Mouse (Mus musculus) hindbrain, embryonic 13.5 days (tissue): ENCODE data around the gene Tmem8. TPM values are rescaled to one million over a fixed set of nuclear protein-coding genes. Genes with fewer than 3 reads are reported as not detected.

Experiments used
- ATAC-seq: fragments of 200-750 bp; cut with Nextera tagmentation; 2 replicates; pipeline ENCODE4 v1.8.0; 2017; ENCODE audit warnings: moderate TSS enrichment; ENCODE audit not compliant: low FRiP score
- H3K27ac ChIP-seq: fragments of 300-500 bp; sonication (generic); 2 replicates; pipeline ENCODE4 v1.5.1; 2015; ENCODE audit warnings: inconsistent platforms, mild to moderate bottlenecking, moderate library complexity
- H3K27me3 ChIP-seq: fragments of 300-500 bp; sonication (generic); 2 replicates; pipeline ENCODE4 v1.6.1; 2015; ENCODE audit warnings: mild to moderate bottlenecking, inconsistent platforms
- H3K36me3 ChIP-seq: fragments of 300-500 bp; sonication (generic); 2 replicates; pipeline ENCODE4 v1.6.1; 2015; ENCODE audit warnings: mild to moderate bottlenecking, inconsistent platforms
- H3K4me1 ChIP-seq: fragments of 300-500 bp; sonication (generic); replicated peaks from 2 replicates; pipeline ENCODE4 v1.6.1; 2015; ENCODE audit warnings: inconsistent platforms
- H3K4me2 ChIP-seq: fragments of 300-500 bp; sonication (generic); 2 replicates; pipeline ENCODE4 v1.6.1; 2015; ENCODE audit warnings: inconsistent platforms, mild to moderate bottlenecking, moderate library complexity
- H3K4me3 ChIP-seq: fragments of 300-500 bp; sonication (generic); 2 replicates; pipeline ENCODE4 v1.5.1; 2015; ENCODE audit warnings: mild to moderate bottlenecking, inconsistent platforms
- H3K9ac ChIP-seq: fragments of 300-500 bp; sonication (generic); 2 replicates; pipeline ENCODE4 v1.6.1; 2015; ENCODE audit warnings: mild to moderate bottlenecking, inconsistent platforms
- H3K9me3 ChIP-seq: fragments of 300-500 bp; sonication (generic); 2 replicates; pipeline ENCODE4 v1.6.1; 2016; ENCODE audit warnings: inconsistent platforms
- WGBS: fragments of 180-500 bp; shearing (Covaris S2); methylation state at CpG from one replicate; pipeline ENCODE4 v1.1.7; 2015; 5-methylcytosine and 5-hydroxymethylcytosine counted together
- polyA plus RNA-seq: library from polyadenylated mRNA; unstranded; fragments of >200 nt; fragmentation: Nextera tagmentation; extraction: Ambion mirVana; gene quantifications from 2 replicates; pipeline ENCODE4 v1.2.1, GENCODE M21; 2015

Gene Tmem8
- polyA plus RNA-seq = 3.0 and 3.7 TPM in 2 replicates

- Histone ChIP-seq H3K4me2 (peak within 1 kb of the TSS; percentile 93), H3K27me3 (peaks cover 75% of the 10 kb centered on the region), H3K9ac (peak within 1 kb of the TSS; percentile 88), H3K4me3 (peak within 1 kb of the TSS; percentile 68), H3K4me1 (peaks cover 7% of the 10 kb centered on the region), H3K36me3 (no peaks in the 10 kb centered on the region), H3K9me3 (no peaks in the 10 kb centered on the region), H3K27ac (peak within 1 kb of the TSS; percentile 64)
- peak; percentile 57 for ATAC-seq
- 1% methylated on average over 64 of the region's 75 CpGs for WGBS
These were observed at the start of gene Tmem8 for GRCm38 (mm10) chr17:26113181-26113948. TSS of gene Tmem8 (plus strand) at chr17:26113299.

GRCm38 (mm10) chr17:26064916-26065315, 48.2 kb upstream of the Tmem8 start:
- no peaks in the 10 kb centered on the region for H3K27me3 ChIP-seq
- WGBS = 67% methylated on average over 6 of the region's 6 CpGs
- H3K4me3 ChIP-seq = peak overlapping the region; percentile 22
- H3K27ac ChIP-seq = no peak overlapping the region
- ATAC-seq = no peak
- peaks cover 85% of the 10 kb centered on the region for H3K4me1 ChIP-seq
- no peaks in the 10 kb centered on the region for H3K9me3 ChIP-seq
- peak overlapping the region; percentile 100 for H3K4me2 ChIP-seq
- peak overlapping the region; percentile 58 for H3K9ac ChIP-seq
- H3K36me3 ChIP-seq = peaks cover 36% of the 10 kb centered on the region

DNA sequence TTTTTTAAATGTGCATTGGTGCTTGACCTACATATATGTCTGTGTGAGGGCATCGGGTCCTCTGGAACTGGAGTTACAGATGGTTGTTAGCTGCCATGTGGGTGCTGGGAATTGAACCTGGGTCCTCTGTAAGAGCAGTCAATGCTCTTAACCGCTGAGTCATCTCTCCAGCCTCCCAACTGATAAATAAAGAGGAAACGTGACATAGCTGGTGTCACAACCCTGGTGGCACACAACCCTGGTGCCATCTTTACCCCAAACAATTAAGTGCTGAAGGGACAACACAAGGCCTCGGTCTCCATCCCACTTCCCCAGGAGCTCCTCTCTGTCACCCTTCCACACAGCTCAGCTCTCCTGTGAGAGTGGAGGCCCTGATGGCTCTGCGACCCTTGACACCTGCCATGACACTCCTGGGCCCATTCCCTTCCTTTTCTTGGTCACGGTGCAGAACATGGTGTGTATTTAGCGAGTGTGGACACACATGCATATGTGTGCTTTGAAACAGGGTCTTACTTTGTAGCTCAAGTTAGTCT, 46.5 kb upstream of the Tmem8 start:
- no peak for ATAC-seq
- H3K27ac ChIP-seq = no peak overlapping the region
- peak overlapping the region; percentile 95 for H3K9ac ChIP-seq
- H3K4me1 ChIP-seq = peaks cover 77% of the 10 kb centered on the region
- peak overlapping the region; percentile 100 for H3K4me2 ChIP-seq
- WGBS = 92% methylated on average over 7 of the region's 7 CpGs
- H3K27me3 ChIP-seq = peaks cover 13% of the 10 kb centered on the region
- H3K4me3 ChIP-seq = peak overlapping the region; percentile 82
- H3K9me3 ChIP-seq = no peaks in the 10 kb centered on the region
- peaks cover 32% of the 10 kb centered on the region for H3K36me3 ChIP-seq

- Histone ChIP-seq H3K9me3 (no peaks in the 10 kb centered on the region), H3K4me2 (peak overlapping the region; percentile 100), H3K27ac (peak overlapping the region; percentile 96), H3K27me3 (peaks cover 22% of the 10 kb centered on the region), H3K4me1 (peaks cover 61% of the 10 kb centered on the region), H3K9ac (peak overlapping the region; percentile 95), H3K36me3 (peaks cover 23% of the 10 kb centered on the region), H3K4me3 (peak overlapping the region; percentile 82)
- under 1% methylated on average over 44 of the region's 44 CpGs for WGBS
- no peak for ATAC-seq
These were observed 44.9 kb upstream of the Tmem8 start for GRCm38 (mm10) chr17:26068024-26068830.

- H3K4me2 ChIP-seq = peak within 1 kb of the TSS; percentile 100
- H3K4me3 ChIP-seq = peak within 1 kb of the TSS; percentile 82
- peak within 1 kb of the TSS; percentile 96 for H3K27ac ChIP-seq
- WGBS = under 1% methylated on average over 94 of the region's 94 CpGs
- H3K9ac ChIP-seq = peak within 1 kb of the TSS; percentile 95
- peaks cover 17% of the 10 kb centered on the region for H3K36me3 ChIP-seq
- H3K4me1 ChIP-seq = peaks cover 53% of the 10 kb centered on the region
- no peaks in the 10 kb centered on the region for H3K9me3 ChIP-seq
- ATAC-seq = peak; percentile 92
- peaks cover 23% of the 10 kb centered on the region for H3K27me3 ChIP-seq
These were observed 44.0 kb upstream of the Tmem8 start, which contains the start of gene Rab11fip3 for GRCm38 (mm10) chr17:26068831-26069739. TSS of gene Rab11fip3 (minus strand) at chr17:26069555.

- H3K27ac ChIP-seq = no peak overlapping the region
- H3K27me3 ChIP-seq = peaks cover 23% of the 10 kb centered on the region
- H3K4me2 ChIP-seq = peak overlapping the region; percentile 100
- no peaks in the 10 kb centered on the region for H3K9me3 ChIP-seq
- H3K36me3 ChIP-seq = peaks cover 6% of the 10 kb centered on the region
- no peak for ATAC-seq
- H3K4me1 ChIP-seq = peaks cover 42% of the 10 kb centered on the region
- peak overlapping the region; percentile 82 for H3K4me3 ChIP-seq
- 50% methylated on average over 6 of the region's 6 CpGs for WGBS
- peak overlapping the region; percentile 95 for H3K9ac ChIP-seq
These were observed 43.0 kb upstream of the Tmem8 start for GRCm38 (mm10) chr17:26070136-26070535.

GRCm38 (mm10) chr17:26075246-26075645, 37.9 kb upstream of the Tmem8 start:
- Histone ChIP-seq H3K9me3 (no peaks in the 10 kb centered on the region), H3K36me3 (no peaks in the 10 kb centered on the region)
- 63% methylated on average over 3 of the region's 3 CpGs for WGBS

GRCm38 (mm10) chr17:26078851-26079250, 34.2 kb upstream of the Tmem8 start:
- no peak overlapping the region for H3K9ac ChIP-seq
- no peak overlapping the region for H3K4me2 ChIP-seq
- no peak overlapping the region for H3K4me3 ChIP-seq
- peaks cover 9% of the 10 kb centered on the region; the same call in 1 of the 2 replicates for H3K27me3 ChIP-seq
- H3K4me1 ChIP-seq = no peaks in the 10 kb centered on the region
- peaks cover 16% of the 10 kb centered on the region for H3K36me3 ChIP-seq
- H3K9me3 ChIP-seq = no peaks in the 10 kb centered on the region
- H3K27ac ChIP-seq = no peak overlapping the region
- WGBS = 67% methylated on average over 2 of the region's 2 CpGs
- no peak for ATAC-seq

More at GRCm38 (mm10) chr17:26075246-26075645, 37.9 kb upstream of the Tmem8 start:
- H3K4me2 ChIP-seq = no peak overlapping the region
- peaks cover 30% of the 10 kb centered on the region for H3K27me3 ChIP-seq
- H3K4me1 ChIP-seq = peaks cover under 1% of the 10 kb centered on the region; the same call in 1 of the 2 replicates
- H3K27ac ChIP-seq = no peak overlapping the region
- no peak for ATAC-seq
- no peak overlapping the region for H3K9ac ChIP-seq
- no peak overlapping the region for H3K4me3 ChIP-seq

GRCm38 (mm10) chr17:26080867-26081266, 32.2 kb upstream of the Tmem8 start:
- no peak for ATAC-seq
- Histone ChIP-seq H3K36me3 (peaks cover 18% of the 10 kb centered on the region), H3K9me3 (no peaks in the 10 kb centered on the region), H3K27me3 (peaks cover 6% of the 10 kb centered on the region; the same call in 1 of the 2 replicates), H3K4me3 (no peak overlapping the region), H3K9ac (no peak overlapping the region), H3K4me2 (no peak overlapping the region), H3K27ac (no peak overlapping the region), H3K4me1 (no peaks in the 10 kb centered on the region)
- 63% methylated on average over 2 of the region's 2 CpGs for WGBS

- WGBS = 93% methylated on average over 9 of the region's 9 CpGs
- peaks cover 10% of the 10 kb centered on the region for H3K4me1 ChIP-seq
- no peaks in the 10 kb centered on the region for H3K9me3 ChIP-seq
- H3K27ac ChIP-seq = no peak overlapping the region
- H3K9ac ChIP-seq = no peak overlapping the region
- no peak for ATAC-seq
- H3K36me3 ChIP-seq = peaks cover 19% of the 10 kb centered on the region
- no peaks in the 10 kb centered on the region for H3K27me3 ChIP-seq
- no peak overlapping the region for H3K4me2 ChIP-seq
- no peak overlapping the region for H3K4me3 ChIP-seq
These were observed 26.0 kb upstream of the Tmem8 start for GRCm38 (mm10) chr17:26087059-26087564.

DNA sequence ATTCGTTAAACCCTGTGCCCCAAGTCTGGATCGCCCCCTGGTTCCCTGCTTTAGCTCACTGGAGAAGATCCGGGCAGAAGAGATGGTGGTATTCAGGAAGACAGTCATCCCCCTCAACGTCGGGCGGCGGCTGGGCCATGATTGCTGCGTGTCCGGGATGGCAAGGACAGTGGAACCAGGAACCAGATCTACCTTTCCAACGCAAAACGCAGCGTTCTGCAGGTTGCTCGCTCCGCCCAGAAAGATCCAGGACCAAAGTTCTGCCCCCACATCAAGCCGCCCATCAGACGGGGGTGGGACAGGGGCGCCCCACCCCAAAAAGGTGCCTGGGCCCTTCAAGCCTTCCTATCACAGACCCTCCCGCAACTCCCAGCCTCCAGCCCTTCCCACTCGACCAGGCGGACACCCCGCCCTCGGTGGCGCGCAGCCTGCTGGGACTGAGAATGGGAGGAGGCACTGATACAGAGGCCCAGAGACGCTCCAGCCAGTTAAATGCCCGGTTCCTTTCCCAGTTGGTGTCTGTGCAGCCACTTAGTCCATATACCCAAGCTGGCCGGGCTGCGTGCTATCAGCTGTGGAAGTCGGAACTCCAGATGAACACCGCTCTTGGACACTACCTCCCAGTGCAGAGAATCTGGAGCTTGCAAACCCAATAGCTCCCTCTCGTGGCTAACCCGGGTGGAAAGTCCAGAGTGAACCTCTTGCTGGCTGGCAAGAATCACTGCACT, 23.0 kb upstream of the Tmem8 start, which contains the start of gene Decr2:
Gene Decr2, minus strand, starts transcription at position 433 of the 728 bp plus-strand sequence.
- Histone ChIP-seq H3K27me3 (no peaks in the 10 kb centered on the region), H3K9me3 (no peaks in the 10 kb centered on the region), H3K36me3 (peaks cover 10% of the 10 kb centered on the region), H3K4me1 (peaks cover 20% of the 10 kb centered on the region), H3K27ac (peak within 1 kb of the TSS; percentile 84), H3K9ac (peak within 1 kb of the TSS; percentile 75), H3K4me3 (peak within 1 kb of the TSS; percentile 60), H3K4me2 (peak within 1 kb of the TSS; percentile 76)
- ATAC-seq = peak; percentile 87
- 2% methylated on average over 32 of the region's 32 CpGs for WGBS
